Mouse (Mus musculus) ES-Bruce4 (cell line): ENCODE measurements at regions not wholly inside any gene's neighbourhood (a gene's known extent, or its start where the extent isn't known, plus 50 kb on each side); places are given as distances from the start of the nearest gene placed in this dataset.
"Not testable (repeated sequence)": the region's sequence is repeated elsewhere in the genome, so short reads cannot be mapped to it uniquely, and the experiment has no call there.

Source experiments
- H3K27ac ChIP-seq: 2 replicates; pipeline ENCODE4 v1.5.1; 2012; ENCODE audit warnings: low read length, inconsistent platforms; ENCODE audit not compliant: insufficient read depth
- H3K27me3 ChIP-seq: 2 replicates; pipeline ENCODE4 v1.6.1; 2012; ENCODE audit warnings: mild to moderate bottlenecking, low read length, inconsistent platforms; ENCODE audit not compliant: control insufficient read depth, poor library complexity, insufficient read depth, severe bottlenecking
- H3K36me3 ChIP-seq: 2 replicates; pipeline ENCODE4 v1.6.1; 2012; ENCODE audit warnings: inconsistent platforms, mild to moderate bottlenecking, low read length, moderate library complexity; ENCODE audit not compliant: control insufficient read depth, poor library complexity, insufficient read depth, severe bottlenecking
- H3K4me1 ChIP-seq: one replicate; pipeline ENCODE4 v1.8.1; 2011; ENCODE audit warnings: low read length; ENCODE audit not compliant: control insufficient read depth, insufficient read depth
- H3K4me3 ChIP-seq: 2 replicates; pipeline ENCODE4 v1.5.1; 2011; ENCODE audit warnings: low read depth, mild to moderate bottlenecking, low read length
- H3K9ac ChIP-seq: 2 replicates; pipeline ENCODE4 v1.6.1; 2012; ENCODE audit warnings: low read depth, mild to moderate bottlenecking, inconsistent platforms; ENCODE audit not compliant: poor library complexity, severe bottlenecking
- H3K9me3 ChIP-seq: replicated peaks from 2 replicates; pipeline ENCODE4 v1.6.1; 2012; ENCODE audit warnings: mild to moderate bottlenecking, low read length, inconsistent platforms; ENCODE audit not compliant: control insufficient read depth, poor library complexity, insufficient read depth, severe bottlenecking
- CTCF ChIP-seq: IDR thresholded peaks from one replicate; pipeline ENCODE4 v1.8.1; 2011; ENCODE audit warnings: low read depth, low read length
- EP300 ChIP-seq: IDR thresholded peaks from 2 replicates; pipeline ENCODE4 v1.6.1; 2011; ENCODE audit warnings: low read depth, low read length; ENCODE audit not compliant: insufficient read depth
- POLR2A ChIP-seq: IDR thresholded peaks from one replicate; pipeline ENCODE4 v1.8.1; 2011; ENCODE audit warnings: low read length; ENCODE audit not compliant: insufficient read depth

- Histone ChIP-seq H3K4me3 (no peak overlapping the region), H3K9me3 (no peaks in the 10 kb centered on the region), H3K9ac (no peak overlapping the region), H3K27ac (no peak overlapping the region), H3K27me3 (no peaks in the 10 kb centered on the region), H3K36me3 (no peaks in the 10 kb centered on the region), H3K4me1 (no peaks in the 10 kb centered on the region)
- TF ChIP-seq CTCF, result no peak
- TF ChIP-seq POLR2A, result no peak
- TF ChIP-seq EP300, result no peak
These were observed 120.1 kb upstream of the Kcnj3 start for GRCm38 (mm10) chr2:55315627-55316026.

- H3K4me1 ChIP-seq, H3K27ac ChIP-seq, H3K27me3 ChIP-seq, H3K9ac ChIP-seq, H3K4me3 ChIP-seq, H3K36me3 ChIP-seq, H3K9me3 ChIP-seq: not testable (repeated sequence)
These were observed 81.7 kb upstream of the Kcnj3 start for GRCm38 (mm10) chr2:55354061-55354460.
